Mouse (Mus musculus) kidney, adult 18-20 months (tissue): Measurements from ENCODE around the gene Pdgfd.

Experiments used
- DNase-seq: peaks from one replicate; pipeline ENCODE4 v3.0.0; 2021

Gene Pdgfd

DNA sequence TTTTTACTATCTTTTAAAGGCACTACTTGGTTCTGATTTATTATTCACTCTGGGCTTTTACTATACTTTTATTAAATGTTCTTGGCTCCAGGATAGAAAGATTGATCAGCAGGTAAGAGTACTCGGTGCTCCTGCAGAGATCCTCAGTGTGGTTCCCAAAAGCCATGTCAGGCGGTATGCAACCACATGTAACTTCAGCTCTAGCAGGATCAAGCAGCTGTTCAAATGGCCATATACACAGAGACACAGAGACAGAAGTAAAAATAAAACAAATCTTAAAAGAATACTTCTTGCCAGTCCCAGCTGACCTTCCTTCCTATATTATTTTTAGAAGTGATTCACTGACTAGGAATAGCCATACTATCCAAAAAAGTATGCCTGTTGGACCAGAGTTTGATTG lies 157.0 kb downstream of the Pdgfd start:
- DNase-seq = no peak

DNA sequence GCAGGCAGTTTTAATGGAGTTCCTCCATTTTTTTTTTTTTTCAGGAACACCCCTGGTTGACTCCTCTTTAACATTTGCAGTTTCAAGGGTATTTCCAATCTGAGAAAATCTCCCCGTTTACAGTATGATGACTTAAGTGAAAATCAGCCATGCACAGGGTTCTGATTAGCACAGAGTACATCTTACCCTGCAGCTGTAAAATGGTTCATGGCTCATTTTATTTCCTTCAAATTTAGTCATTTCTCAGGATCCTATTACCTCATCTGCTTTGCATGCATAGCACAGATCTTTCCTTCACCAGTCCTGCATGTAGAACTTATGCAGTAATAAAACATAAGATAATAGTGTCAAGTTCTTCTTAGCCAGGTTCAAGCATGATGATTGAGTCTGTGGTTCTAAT lies 165.1 kb downstream of the Pdgfd start:
- DNase-seq = no peak

DNA sequence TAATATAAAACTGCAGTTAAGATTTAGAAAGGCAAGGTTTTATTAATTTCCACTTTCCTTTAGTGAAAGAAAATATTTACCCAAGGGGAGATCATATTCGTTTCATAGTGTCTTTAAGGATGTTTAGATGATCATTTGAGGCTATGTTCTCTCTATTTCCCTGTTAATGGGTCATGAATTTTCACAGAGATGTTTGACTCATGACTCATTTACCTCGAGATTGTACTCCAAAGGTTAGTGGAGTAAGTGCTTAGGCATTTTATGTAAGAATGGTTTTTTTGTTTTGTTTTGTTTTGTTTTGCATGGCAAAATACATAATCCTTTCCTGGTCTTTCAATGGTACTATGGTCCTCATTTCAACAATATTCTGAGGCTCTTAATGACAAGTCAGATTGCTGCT lies 167.9 kb downstream of the Pdgfd start:
- DNase-seq = no peak

DNA sequence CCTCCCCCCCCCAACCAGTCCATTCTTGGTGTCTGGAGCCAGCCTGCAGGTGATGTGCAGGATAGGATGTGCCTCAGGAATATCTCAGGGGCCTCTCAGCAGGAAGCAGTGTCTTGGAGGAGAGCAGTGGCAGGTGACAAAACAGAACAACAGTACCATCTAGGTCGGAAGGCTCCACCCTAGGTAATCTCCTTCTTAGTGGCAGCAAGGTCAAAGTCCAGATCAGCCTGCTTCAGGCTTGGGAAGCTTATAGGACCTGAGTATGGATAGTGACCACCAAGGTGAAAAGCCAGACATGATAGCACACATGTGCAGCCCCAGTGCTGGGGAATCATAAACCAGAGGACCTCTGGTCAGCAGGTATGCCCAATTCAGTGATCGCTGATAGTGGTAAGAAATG lies 169.5 kb downstream of the Pdgfd start:
- no peak for DNase-seq

DNA sequence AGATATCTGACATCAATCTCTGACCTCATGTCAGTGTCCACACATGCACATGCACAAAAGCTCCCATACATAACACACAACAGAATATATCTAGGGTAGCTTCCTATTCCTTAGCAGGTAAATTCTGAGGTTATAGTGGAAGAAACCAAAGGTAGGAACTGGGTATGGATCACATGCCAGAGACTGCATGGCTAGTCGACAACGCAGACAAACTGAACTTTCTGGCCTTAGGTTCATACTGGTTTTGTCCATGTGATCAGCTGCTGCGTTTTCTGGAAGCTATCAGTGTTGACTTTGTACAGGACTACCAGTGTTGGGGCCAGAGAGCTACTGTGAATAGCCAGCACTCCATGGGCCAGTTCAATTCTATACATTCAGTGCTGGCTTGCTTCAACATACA lies 170.0 kb downstream of the Pdgfd start:
- no peak for DNase-seq

DNA sequence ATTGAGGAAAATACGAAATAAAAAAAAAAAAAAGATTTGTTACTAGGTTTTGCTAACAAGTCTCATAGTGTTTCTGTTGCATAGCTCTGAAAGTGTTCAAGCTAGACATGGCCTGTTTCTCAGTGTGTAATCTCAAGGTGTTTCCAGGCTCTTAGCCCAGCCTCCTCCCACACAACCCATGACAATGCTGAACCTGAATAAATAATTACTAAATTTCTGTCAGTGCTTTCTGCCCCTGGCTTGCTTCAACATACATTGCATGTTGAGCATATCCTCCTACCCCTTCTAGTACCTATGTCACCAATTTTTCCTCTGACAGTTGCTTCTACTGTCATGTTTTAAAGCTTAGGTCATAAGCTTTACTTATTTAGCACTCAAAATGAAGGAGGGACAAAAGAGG lies 171.0 kb downstream of the Pdgfd start:
- DNase-seq = no peak

DNA sequence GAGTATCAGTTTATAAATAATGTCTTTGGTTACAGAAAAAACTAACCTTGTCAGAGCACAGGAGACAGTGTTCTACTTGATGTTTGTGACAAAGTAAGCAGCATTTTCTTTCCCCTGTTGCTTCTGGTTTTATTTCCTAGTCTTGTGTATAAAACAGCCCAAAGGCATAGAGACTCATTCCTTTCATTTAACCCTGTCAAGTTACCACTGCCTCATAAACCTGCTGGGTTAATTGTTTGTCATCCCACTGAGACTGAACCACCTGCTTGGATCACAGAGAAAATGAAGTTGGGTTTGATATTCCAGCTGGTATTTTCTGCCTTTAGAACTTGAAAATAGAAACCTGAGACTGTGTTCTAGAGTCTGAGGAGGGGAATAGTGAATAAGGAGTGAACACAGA lies 172.4 kb downstream of the Pdgfd start:
- no peak for DNase-seq

DNA sequence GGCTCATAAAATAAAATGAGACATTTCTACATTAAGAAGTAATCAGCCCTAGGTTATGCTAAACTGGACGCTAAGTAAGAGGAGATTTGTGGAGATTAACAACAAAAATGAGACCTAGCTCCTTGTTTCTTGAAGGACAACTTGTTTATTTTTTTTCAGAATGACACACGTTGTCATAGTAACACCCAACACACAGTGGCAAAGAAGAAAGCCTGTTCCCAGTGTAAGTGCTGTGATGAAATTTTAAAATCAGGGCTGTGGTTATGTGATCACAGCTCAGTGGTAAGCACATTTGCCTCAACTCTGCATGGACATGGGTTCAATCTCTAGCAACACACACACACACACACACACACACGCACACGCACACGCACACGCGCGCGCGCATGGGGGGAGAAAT lies 174.5 kb downstream of the Pdgfd start:
- no peak for DNase-seq

DNA sequence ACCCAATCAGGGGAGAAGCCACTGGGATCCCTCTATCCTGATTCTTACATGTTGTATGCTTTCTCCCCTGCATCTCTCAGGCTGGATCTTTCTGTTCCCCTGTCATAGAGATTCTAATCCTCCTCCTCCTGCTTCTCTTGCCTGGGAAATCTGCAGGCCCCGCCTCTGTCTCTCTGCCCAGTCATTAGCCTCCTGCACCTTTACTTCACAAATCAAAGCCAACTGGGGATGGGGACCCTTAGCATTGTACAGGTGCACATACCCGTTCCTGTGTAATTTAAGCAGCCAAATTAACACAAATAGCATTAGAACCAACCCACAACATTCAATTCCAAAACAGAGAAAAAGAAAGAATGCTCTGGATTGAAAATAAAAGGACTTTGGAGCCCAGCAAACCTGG lies 176.1 kb downstream of the Pdgfd start:
- no peak for DNase-seq

DNA sequence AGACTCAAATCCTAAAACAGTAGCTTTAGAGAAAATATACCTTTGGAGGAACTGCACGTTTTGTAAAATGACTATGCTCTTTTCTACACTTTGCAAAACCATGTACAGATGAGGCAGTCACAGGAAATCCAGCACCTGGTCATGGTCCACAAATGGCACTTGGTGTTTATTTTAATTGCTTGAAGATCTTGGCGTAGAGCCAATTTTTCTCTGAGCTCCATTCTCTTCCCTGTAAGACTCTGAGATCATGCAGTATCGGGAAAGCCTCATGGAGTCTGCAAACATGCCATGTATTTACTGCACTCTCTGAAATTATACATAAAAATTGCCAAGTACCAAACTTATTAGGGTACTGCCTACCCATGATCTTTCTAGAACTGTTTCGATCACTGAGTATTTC lies 176.5 kb downstream of the Pdgfd start:
- no peak for DNase-seq

DNA sequence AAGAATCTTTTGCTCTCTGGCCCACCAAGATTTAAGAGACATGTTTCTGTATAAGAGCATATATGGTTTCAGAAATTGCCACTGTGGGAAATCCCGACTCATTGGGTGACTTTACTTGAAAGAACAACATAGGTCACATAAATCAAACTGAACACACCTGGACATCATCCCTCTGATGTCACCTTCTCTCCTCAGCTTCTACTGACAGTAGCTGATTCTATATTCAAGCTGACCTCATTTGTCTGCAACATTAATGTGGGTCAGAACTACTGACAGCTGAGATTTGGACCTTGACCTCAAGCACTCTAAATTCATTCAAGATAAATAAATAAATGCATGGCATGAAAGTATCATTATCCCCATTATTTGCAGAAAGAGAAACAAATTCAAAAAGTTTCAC lies 177.0 kb downstream of the Pdgfd start:
- no peak for DNase-seq

DNA sequence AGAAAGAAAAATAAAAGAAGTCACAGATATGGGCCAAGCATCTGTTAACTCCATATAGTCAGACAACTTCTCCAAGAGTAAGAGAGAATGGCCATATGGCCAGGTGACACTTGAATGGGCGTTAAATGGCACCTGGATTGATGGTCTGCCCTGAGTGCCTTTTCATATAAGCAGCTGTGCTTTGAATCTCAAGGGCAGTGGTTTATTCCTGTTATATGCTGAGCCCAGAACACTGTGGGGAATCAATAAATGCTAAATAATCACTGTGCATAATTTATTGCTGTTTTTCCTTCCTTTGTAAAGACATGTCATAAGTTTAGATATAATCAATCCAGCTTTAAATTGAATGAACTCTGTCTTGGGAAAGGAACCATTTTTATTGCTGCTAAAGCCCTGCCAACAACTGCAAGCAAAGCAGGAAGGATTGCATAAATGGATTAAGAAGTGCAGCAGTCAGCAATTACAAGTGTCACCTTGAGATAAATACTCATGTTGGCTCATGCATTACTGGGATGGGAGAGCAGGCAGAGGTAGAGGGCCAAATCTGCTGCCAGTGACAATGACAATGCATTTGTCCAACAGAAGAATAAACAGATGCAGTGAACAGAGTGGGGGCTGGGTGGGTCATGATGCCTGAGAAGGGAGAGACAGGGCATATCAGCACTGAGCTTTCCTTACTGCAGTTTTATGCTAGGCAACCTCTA lies 185.0 kb downstream of the Pdgfd start:
- DNase-seq = no peak

DNA sequence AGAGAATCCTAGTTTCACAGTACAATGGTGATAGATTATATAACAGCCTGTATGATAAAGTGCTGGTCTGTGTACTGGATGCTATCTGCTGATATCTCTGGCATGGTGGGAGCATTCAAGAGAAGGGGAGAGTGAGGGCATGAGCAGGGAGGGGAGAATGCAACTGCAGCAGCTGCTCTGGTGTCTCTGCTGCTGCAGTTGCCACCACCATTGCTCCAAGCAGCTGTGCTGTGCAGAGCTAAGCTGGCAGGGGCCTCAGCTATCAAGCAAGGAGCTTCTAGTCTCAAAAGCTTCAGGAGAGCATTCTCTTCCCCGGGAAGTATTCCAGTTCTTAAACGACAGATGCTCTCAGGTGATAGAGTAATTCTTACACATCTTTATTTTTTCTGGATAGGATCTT lies 192.4 kb downstream of the Pdgfd start:
- DNase-seq = no peak

DNA sequence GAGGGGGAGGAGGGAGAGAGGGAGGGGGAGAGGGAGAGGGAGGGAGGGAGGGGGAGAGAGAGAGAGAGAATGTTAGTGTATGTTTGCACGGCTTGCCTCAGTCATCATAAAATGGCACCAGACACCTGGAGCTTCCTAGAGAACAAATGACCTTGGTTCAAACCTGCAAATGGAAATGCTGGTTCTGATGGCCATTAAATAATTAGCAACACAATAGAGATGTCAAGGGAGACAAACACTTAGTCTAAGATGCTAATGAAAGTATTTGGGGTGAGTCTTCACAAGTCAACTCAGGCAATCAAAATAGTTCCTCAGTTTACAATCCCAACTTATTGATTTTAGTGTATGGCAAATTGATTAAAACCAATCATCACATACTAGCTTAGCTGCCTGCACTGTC lies 198.2 kb downstream of the Pdgfd start:
- DNase-seq = no peak

DNA sequence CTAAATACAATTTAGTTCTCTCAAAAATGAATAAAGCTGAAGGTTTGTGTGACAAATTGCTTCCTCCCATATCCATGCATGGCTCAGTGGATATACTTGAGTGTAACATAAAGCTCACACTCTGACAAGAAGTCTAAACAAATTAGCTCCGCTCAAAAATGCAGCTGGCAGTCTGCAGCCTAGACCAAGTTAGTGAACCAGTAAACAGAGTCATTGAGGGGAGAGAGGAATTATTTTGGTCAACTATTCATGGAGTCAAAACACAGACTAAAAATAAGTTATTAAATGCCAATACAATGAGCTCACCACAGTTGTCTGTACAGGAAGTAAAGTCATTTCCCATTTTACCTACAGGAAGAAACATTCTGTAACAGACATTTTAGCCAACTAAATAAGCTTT lies 233.4 kb downstream of the Pdgfd start:
- DNase-seq = no peak

DNA sequence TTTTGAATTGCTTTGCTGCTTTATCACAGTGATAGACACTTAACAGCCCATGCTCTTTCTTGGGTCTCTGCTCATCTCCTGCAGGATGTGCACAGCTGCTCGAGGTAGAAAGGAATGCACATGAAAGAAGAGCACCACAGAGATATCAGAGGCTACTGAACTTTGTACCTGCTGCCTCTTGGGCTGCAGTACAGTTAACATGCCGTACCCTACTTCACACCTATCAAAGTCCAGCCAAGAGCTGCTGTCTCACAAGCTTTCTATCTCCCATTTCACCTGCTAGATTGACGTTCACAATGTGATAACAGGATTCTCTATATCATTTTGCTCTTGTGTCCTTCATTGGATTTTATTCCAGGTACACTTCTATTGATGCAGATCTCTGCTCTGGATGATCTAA lies 238.2 kb downstream of the Pdgfd start:
- DNase-seq = no peak

DNA sequence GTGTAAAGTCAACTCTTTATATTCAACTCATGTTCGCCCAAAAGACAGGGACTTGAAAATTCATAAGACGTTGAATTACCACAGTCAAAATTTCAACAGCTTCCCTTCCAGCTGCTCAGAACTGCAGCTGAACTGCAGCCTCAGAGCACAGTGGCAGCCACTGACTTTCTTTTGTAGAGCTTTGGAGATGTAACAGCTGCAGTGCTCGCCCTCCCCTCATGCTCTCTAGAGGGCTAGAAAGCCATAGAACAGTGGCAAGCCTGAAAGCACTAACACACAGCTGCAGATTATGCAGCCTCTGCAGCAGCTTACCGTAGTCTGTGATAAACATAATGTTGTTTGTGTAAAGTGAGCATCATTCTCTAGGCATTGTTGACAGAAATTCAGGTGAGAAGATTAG lies 239.6 kb downstream of the Pdgfd start:
- DNase-seq = no peak

DNA sequence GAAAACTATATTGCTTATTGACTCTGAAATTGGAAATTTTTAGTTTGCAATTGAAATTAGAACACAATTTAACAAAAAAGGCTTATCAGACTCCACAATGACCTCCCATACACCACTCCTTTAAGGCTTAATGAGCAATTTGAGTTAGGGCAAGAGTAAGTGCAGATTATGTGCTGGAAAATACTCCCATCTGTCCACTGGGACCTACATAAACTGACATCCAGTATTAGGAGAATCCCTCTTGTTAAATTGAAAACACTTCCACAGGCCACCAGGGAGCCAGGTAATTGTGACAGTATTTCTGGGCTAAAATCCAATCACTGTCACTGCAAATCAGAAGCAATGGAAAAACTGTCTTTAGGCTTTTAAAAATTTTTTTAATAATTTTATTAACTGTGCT lies 256.2 kb downstream of the Pdgfd start:
- no peak for DNase-seq
